Mouse (Mus musculus): ENCODE data around the gene Nck1.

DNA sequence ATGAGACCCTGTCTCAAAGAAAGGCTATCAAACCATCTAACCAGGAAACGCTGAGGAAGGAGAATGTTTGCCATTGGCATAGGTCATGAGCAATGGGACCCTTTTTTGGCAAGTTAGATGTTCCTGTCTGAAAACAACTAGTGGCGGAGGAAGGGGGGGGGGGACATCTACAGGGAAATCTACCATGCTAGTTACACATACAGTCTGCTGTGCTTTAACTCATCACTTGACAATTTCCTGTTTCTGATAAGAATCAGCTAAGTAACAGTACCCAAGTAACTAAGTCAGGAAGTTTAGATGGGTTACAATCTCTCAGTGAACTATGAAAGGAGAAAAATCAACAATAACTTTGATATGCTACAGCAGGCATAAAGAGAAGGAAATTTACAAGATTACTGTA, 23.9 kb downstream of the Nck1 start:
- no peak for TF ChIP-seq CTCF (IDR thresholded peaks at IDR 0.05; ENCODE audit: low read depth)
- TF ChIP-seq EP300 (IDR thresholded peaks at IDR 0.05; ENCODE audit: low read depth), result no peak
